Mouse (Mus musculus): ENCODE measurements around the gene Dab1. TPM values are rescaled to one million over a fixed set of nuclear protein-coding genes. Genes with fewer than 3 reads are reported as not detected.

Gene Dab1
- polyA plus RNA-seq, 1 experiment = 35.8 TPM

GRCm38 (mm10) chr4:104307781-104308180 lies 688.6 kb downstream of the Dab1 start:
- no peak overlapping the region for H3K27ac ChIP-seq (ENCODE audit: insufficient read depth, low read length)
- DNase-seq = no peak
- no peaks in the 10 kb centered on the region; the same call in 1 of the 2 replicates for H3K27me3 ChIP-seq (ENCODE audit: control insufficient read depth, insufficient read depth, low read length)
- WGBS = 71% methylated on average over 2 of the region's 2 CpGs
- H3K4me1 ChIP-seq (ENCODE audit: control insufficient read depth, insufficient read depth, low read length) = no peaks in the 10 kb centered on the region
- no peak overlapping the region for H3K4me3 ChIP-seq (replicated peaks; ENCODE audit: insufficient read depth, low read depth, low read length)
- TF ChIP-seq POLR2A (IDR thresholded peaks at IDR 0.05; ENCODE audit: borderline replicate concordance, insufficient read depth, low read length) = no peak
- no peak for TF ChIP-seq CTCF (IDR thresholded peaks at IDR 0.05; ENCODE audit: borderline replicate concordance, insufficient read depth, low read depth, low read length)

DNA sequence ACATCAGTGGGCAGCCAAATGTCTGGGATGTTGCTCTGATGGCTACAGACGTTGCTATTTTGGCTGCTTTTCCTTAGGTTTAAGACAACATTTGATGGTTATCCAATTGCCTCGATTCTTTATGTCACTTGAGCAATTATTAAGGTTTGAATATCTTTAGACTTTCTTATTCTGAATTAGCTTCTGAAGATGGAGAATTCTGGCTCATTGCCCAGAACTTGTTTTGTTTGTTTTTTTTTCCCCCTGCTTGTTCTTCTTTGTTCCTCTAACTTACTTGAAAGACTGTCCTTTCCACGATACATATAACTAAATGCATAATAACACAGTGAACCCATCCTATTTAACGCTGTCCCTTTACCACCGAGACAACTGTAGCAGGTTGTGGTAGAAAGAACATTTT lies 707.1 kb downstream of the Dab1 start:
- TF ChIP-seq POLR2A (IDR thresholded peaks at IDR 0.05; ENCODE audit: borderline replicate concordance, insufficient read depth, low read length) (no peak), CTCF (IDR thresholded peaks at IDR 0.05; ENCODE audit: borderline replicate concordance, insufficient read depth, low read depth, low read length) (no peak)
- Histone ChIP-seq H3K4me1 (ENCODE audit: control insufficient read depth, insufficient read depth, low read length) (no peaks in the 10 kb centered on the region), H3K4me3 (replicated peaks; ENCODE audit: insufficient read depth, low read depth, low read length) (no peak overlapping the region), H3K27ac (ENCODE audit: insufficient read depth, low read length) (no peak overlapping the region), H3K27me3 (ENCODE audit: control insufficient read depth, insufficient read depth, low read length) (no peaks in the 10 kb centered on the region)
- 30% methylated on average over 5 of the region's 5 CpGs for WGBS
- DNase-seq = no peak

GRCm38 (mm10) chr4:104331896-104332295 lies 712.7 kb downstream of the Dab1 start:
- H3K4me3 ChIP-seq (replicated peaks; ENCODE audit: insufficient read depth, low read depth, low read length) = no peak overlapping the region
- 60% methylated on average over 6 of the region's 6 CpGs for WGBS
- no peak overlapping the region for H3K27ac ChIP-seq (ENCODE audit: insufficient read depth, low read length)
- no peaks in the 10 kb centered on the region for H3K4me1 ChIP-seq (ENCODE audit: control insufficient read depth, insufficient read depth, low read length)
- H3K27me3 ChIP-seq (ENCODE audit: control insufficient read depth, insufficient read depth, low read length) = no peaks in the 10 kb centered on the region; the same call in 1 of the 2 replicates
- no peak for TF ChIP-seq CTCF (IDR thresholded peaks at IDR 0.05; ENCODE audit: borderline replicate concordance, insufficient read depth, low read depth, low read length)
- no peak for TF ChIP-seq POLR2A (IDR thresholded peaks at IDR 0.05; ENCODE audit: borderline replicate concordance, insufficient read depth, low read length)
- DNase-seq = no peak

DNA sequence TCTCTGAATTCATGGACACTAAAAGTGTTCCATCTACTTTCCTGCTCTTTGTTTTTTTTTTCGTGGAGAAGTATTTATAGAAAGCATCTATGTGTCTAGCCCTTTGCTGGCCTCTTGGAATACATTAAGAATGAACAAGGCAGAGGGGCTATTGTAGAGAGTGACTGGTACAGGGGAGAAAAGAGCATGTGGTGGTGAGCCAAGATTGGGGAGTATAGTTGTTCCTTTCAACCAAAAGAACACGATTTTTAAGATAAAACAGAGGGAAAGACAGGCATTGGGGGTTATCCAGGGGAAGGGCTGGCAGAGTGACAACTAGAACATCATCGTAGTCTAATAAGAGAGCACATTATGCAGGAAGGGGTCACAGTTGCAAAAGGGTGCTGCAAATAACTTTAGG lies 713.2 kb downstream of the Dab1 start:
- no peak for DNase-seq
- 37% methylated on average over 3 of the region's 3 CpGs for WGBS
- Histone ChIP-seq H3K4me1 (ENCODE audit: control insufficient read depth, insufficient read depth, low read length) (no peaks in the 10 kb centered on the region), H3K27ac (ENCODE audit: insufficient read depth, low read length) (no peak overlapping the region), H3K27me3 (ENCODE audit: control insufficient read depth, insufficient read depth, low read length) (no peaks in the 10 kb centered on the region; the same call in 1 of the 2 replicates), H3K4me3 (replicated peaks; ENCODE audit: insufficient read depth, low read depth, low read length) (no peak overlapping the region)
- TF ChIP-seq POLR2A (IDR thresholded peaks at IDR 0.05; ENCODE audit: borderline replicate concordance, insufficient read depth, low read length) (no peak), CTCF (IDR thresholded peaks at IDR 0.05; ENCODE audit: borderline replicate concordance, insufficient read depth, low read depth, low read length) (no peak)

GRCm38 (mm10) chr4:104337279-104337678 lies 718.1 kb downstream of the Dab1 start:
- Histone ChIP-seq H3K4me1 (ENCODE audit: control insufficient read depth, insufficient read depth, low read length) (no peaks in the 10 kb centered on the region), H3K27ac (ENCODE audit: insufficient read depth, low read length) (no peak overlapping the region), H3K27me3 (ENCODE audit: control insufficient read depth, insufficient read depth, low read length) (no peaks in the 10 kb centered on the region; the same call in 1 of the 2 replicates), H3K4me3 (replicated peaks; ENCODE audit: insufficient read depth, low read depth, low read length) (no peak overlapping the region)
- no peak for DNase-seq
- TF ChIP-seq POLR2A (IDR thresholded peaks at IDR 0.05; ENCODE audit: borderline replicate concordance, insufficient read depth, low read length) (no peak), CTCF (IDR thresholded peaks at IDR 0.05; ENCODE audit: borderline replicate concordance, insufficient read depth, low read depth, low read length) (no peak)
- WGBS = 67% methylated on average over 10 of the region's 10 CpGs

GRCm38 (mm10) chr4:104338382-104338781 lies 719.2 kb downstream of the Dab1 start:
- H3K27ac ChIP-seq (ENCODE audit: insufficient read depth, low read length) = no peak overlapping the region
- H3K27me3 ChIP-seq (ENCODE audit: control insufficient read depth, insufficient read depth, low read length) = no peaks in the 10 kb centered on the region; the same call in 1 of the 2 replicates
- no peaks in the 10 kb centered on the region for H3K4me1 ChIP-seq (ENCODE audit: control insufficient read depth, insufficient read depth, low read length)
- H3K4me3 ChIP-seq (replicated peaks; ENCODE audit: insufficient read depth, low read depth, low read length) = no peak overlapping the region
- TF ChIP-seq CTCF (IDR thresholded peaks at IDR 0.05; ENCODE audit: borderline replicate concordance, insufficient read depth, low read depth, low read length) = no peak
- TF ChIP-seq POLR2A (IDR thresholded peaks at IDR 0.05; ENCODE audit: borderline replicate concordance, insufficient read depth, low read length) = no peak
- no peak for DNase-seq
- 71% methylated on average over 2 of the region's 2 CpGs for WGBS

- no peak overlapping the region for H3K27ac ChIP-seq (ENCODE audit: insufficient read depth, low read length)
- no peaks in the 10 kb centered on the region for H3K4me1 ChIP-seq (ENCODE audit: control insufficient read depth, insufficient read depth, low read length)
- no peak for TF ChIP-seq CTCF (IDR thresholded peaks at IDR 0.05; ENCODE audit: borderline replicate concordance, insufficient read depth, low read depth, low read length)
- no peak for TF ChIP-seq POLR2A (IDR thresholded peaks at IDR 0.05; ENCODE audit: borderline replicate concordance, insufficient read depth, low read length)
- WGBS = 77% methylated on average over 1 of the region's 1 CpGs
- no peak for DNase-seq
- no peak overlapping the region for H3K4me3 ChIP-seq (replicated peaks; ENCODE audit: insufficient read depth, low read depth, low read length)
- no peaks in the 10 kb centered on the region for H3K27me3 ChIP-seq (ENCODE audit: control insufficient read depth, insufficient read depth, low read length)
Observed at GRCm38 (mm10) chr4:104361345-104361744, 742.2 kb downstream of the Dab1 start.

DNA sequence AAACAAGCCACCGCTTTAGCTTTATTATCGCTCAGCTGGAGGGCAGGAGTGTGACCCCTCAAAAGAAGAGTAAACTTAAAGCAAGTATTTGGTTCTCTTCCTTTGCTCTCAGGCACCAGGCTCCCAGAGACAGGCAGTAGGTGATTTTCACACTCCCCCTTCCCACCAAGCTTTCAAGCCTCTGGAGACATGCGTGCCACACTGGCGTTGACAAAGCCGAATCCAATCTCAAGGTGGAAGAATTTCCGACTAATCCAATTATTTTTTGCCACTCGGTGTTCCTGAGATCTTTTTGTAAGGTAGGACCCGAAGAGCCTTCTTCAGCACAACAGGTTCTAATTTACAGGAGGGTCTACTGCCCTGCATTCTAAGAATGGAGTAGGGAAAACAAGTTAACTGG lies 747.3 kb downstream of the Dab1 start:
- peak overlapping the region; percentile 91 for H3K27ac ChIP-seq (ENCODE audit: insufficient read depth, low read length)
- TF ChIP-seq CTCF (IDR thresholded peaks at IDR 0.05; ENCODE audit: borderline replicate concordance, insufficient read depth, low read depth, low read length) = no peak
- TF ChIP-seq POLR2A (IDR thresholded peaks at IDR 0.05; ENCODE audit: borderline replicate concordance, insufficient read depth, low read length) = no peak
- no peaks in the 10 kb centered on the region for H3K27me3 ChIP-seq (ENCODE audit: control insufficient read depth, insufficient read depth, low read length)
- DNase-seq = no peak
- 38% methylated on average over 8 of the region's 8 CpGs for WGBS
- peaks cover 5% of the 10 kb centered on the region; the same call in 1 of the 2 replicates for H3K4me1 ChIP-seq (ENCODE audit: control insufficient read depth, insufficient read depth, low read length)
- H3K4me3 ChIP-seq (replicated peaks; ENCODE audit: insufficient read depth, low read depth, low read length) = peak overlapping the region; percentile 86
